Mouse (Mus musculus): ENCODE measurements around the gene Bcl11a.

Bcl11a gene

DNA sequence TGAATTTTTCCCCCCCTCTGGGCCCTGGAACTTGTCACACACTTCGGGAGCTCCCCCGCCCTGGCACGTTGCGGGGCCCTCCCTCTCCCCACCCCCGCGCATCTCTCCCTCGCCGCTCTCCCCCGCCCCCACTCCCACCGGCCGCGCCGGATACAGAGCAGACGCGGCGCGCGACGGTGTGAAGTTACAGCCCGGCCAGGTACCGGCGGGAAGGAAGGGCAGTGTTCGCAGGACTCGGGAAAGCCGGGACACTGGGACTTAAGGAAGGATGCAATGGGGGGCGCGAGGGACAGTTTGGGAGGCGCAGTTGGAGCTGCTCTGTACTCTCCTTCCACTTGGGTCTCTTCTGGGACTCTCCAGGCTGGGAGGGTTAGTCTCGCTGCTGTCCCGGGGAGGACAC is 2.7 kb downstream of the Bcl11a start:
- no peak for DNase-seq (ENCODE audit: low read depth)

DNA sequence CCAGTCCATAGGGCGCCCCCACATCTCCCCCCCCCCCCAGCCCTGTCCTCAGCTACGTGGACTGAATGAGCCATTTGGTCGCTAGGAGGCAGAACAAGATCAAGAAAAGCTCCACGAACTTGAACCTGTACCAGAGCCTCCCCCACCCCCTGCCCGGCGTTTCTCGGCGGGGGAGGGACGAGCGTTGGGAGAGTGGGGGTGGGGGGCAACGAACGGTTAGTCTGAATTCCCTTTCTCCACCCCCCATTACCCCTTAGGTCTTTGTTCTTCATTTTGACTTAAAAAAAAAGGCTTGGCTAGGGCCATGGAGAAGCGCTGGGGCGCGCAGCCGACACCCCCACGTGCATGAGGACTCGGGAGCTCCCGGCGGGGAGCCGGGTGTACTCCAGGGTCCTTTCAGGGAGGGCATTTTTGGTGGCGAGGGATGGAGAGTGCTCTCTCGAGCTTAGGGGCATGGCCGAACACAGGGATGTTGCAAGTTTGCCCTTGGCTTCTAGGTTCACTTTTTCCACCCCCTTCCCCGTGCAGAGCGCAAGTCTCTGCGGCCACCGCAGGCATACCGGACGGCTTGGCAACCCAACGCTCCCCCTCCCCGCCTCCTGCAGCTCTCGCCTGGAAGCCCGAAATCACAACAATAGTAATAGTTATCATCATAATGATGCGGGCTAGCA is 3.3 kb downstream of the Bcl11a start:
- no peak for DNase-seq (ENCODE audit: low read depth)

GRCm38 (mm10) chr11:24081687-24082384 is 4.0 kb downstream of the Bcl11a start:
- DNase-seq (ENCODE audit: low read depth): no peak

DNA sequence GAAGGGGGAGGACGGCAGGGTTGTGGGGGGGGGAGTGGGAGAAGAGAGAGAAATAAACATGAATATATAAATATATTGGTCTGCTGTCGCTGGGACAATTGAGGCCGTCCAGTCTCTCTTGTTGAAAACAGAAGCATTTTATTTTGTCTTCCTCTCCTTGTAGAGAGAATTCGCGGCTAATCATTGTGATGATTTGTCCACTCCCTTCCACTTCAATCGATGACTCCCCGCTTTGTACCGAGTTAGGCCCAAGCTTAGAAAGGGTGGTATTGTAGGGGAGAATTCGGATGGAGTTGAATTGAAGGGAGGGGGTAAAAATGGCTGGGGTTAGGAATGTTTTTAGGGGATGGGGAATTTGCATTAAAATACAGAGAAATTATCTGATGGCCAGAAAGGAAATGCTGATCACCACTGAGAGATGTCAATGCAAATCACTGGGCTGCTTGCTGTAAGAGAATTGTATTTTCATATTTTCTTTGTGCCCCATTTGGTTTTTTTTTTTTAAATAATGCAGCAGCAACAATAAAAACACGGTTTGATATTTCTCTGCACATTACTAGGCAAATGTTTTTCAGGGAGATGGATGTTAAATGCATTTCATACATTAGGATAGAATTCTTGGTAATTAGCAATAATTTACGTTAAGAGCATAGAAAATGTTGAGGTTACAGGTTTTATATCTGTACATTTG is 4.7 kb downstream of the Bcl11a start:
- no peak for DNase-seq (ENCODE audit: low read depth)

GRCm38 (mm10) chr11:24083076-24083405 is 5.2 kb downstream of the Bcl11a start:
- no peak for DNase-seq (ENCODE audit: low read depth)

GRCm38 (mm10) chr11:24083423-24083822 is 5.6 kb downstream of the Bcl11a start:
- no peak for DNase-seq (ENCODE audit: low read depth)

DNA sequence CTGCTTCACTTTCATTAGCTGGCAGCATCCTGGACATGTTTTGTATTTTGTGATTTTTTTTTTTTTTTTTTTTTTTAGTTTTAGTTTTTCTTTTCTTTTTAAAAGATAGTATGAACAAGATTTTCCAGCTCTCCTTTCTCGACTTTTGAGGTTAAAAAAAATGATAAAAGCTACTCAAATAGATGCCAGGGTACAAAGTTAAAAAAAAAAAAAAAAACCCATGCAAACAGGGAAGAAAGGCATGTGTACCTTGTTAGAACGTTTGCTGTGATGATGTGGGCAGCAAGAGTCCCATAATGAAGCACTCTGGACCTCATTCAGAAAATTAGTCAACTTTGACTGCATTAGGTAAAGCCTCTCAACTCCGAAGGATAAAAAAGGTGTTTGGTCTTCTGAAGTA is 6.2 kb downstream of the Bcl11a start:
- DNase-seq (ENCODE audit: low read depth): no peak

- no peak for DNase-seq (ENCODE audit: low read depth)
Measured at GRCm38 (mm10) chr11:24084590-24084989, 6.7 kb downstream of the Bcl11a start.

- DNase-seq (ENCODE audit: low read depth): no peak
Measured at GRCm38 (mm10) chr11:24085986-24086385, 8.1 kb downstream of the Bcl11a start.

- no peak for DNase-seq (ENCODE audit: low read depth)
Measured at GRCm38 (mm10) chr11:24087069-24087468, 9.2 kb downstream of the Bcl11a start.

DNA sequence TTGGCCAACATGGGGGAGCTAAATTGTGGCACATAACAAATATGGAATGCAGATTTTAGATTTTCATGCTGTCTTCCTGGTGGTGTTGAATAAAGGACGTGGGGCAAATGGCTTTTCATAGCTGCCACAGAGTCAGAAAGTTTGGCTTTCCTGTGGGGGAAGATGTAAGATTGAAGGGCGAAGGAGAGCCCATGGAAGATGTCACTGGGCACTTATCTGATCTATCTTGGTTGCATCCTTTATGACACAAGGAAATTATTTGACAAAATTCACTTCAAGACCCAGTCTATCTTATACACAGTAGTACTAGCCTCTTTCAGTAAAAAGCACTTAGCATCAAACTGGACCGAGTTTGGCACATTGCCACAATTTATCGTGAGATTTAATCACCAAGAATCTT is 12.6 kb downstream of the Bcl11a start:
- DNase-seq (ENCODE audit: low read depth): no peak

DNA sequence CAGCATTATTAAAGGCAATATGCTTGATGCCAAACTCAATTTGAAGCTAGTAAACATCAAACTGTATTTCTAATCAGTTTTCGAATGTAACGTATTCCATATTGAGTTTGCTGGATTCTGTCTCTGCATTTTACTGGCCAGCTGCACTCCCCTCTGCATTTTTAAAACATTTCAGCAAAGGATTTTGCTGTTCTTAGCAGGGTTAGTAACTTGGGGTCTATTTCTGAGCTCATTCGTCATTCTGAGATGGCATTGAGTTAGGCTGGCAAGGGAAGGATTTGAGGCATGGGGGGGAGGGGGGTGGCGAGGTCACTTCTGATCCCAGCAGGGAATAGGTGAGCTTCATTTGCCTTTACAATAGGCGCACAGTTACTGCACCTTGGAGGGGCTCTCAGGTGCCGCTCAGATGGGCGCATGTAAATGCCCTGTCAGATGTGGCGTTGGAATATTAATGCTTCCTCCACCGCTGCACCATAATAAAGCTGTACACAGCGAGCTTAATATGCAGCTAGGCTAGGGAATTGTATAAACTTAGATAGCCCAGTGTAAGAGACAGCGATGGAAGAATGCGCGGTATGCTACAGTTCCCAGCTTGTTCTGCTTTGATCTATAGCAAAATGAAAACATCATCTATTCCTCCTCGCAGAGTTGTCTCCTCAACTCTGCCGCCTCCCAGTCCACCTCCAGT is 13.7 kb downstream of the Bcl11a start:
- DNase-seq (ENCODE audit: low read depth): no peak

GRCm38 (mm10) chr11:24092618-24093017 is 14.8 kb downstream of the Bcl11a start:
- DNase-seq (ENCODE audit: low read depth): no peak

DNA sequence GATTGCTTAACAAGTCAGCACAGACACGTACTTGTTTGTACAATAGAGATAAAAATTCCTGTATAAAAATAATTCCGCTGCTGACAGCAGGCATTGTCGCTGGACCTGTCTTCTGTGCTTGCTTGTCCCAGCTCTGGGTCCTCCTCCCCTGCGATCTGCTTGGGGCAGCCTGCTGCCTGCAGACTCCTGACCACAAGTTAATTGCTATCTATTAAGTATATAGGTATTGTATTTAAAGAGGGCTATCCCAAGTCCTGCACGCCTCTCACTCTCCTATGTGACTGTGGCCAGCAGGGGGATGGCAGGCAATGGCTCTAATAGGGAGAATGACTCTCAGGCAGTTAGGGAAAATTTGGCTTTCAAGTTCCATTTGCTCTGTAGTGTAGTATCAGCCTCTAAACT is 16.2 kb downstream of the Bcl11a start:
- no peak for DNase-seq (ENCODE audit: low read depth)

- DNase-seq (ENCODE audit: low read depth): no peak
Measured at GRCm38 (mm10) chr11:24095236-24095635, 17.4 kb downstream of the Bcl11a start.

GRCm38 (mm10) chr11:24095656-24096353 is 17.9 kb downstream of the Bcl11a start:
- DNase-seq (ENCODE audit: low read depth): no peak

GRCm38 (mm10) chr11:24096483-24096882 is 18.6 kb downstream of the Bcl11a start:
- DNase-seq (ENCODE audit: low read depth): no peak

DNA sequence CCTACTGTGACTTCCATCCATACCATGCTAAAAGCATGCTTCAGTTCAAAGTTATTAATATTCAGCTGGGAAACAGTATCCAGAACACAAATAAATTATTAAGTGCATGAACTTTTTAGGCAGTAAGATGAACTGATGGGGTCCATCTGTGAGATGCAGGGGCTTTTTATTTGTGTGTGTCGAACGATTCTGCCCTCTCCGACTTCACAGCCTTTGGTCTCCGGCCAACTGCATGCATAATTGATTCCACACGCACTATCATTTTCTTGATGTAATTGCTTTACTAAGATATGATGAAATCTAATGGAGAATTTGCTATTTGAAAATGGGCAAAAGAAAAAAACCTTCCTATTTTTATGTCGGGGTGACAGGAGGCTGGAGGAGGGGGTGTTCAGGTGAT is 19.2 kb downstream of the Bcl11a start:
- no peak for DNase-seq (ENCODE audit: low read depth)

DNA sequence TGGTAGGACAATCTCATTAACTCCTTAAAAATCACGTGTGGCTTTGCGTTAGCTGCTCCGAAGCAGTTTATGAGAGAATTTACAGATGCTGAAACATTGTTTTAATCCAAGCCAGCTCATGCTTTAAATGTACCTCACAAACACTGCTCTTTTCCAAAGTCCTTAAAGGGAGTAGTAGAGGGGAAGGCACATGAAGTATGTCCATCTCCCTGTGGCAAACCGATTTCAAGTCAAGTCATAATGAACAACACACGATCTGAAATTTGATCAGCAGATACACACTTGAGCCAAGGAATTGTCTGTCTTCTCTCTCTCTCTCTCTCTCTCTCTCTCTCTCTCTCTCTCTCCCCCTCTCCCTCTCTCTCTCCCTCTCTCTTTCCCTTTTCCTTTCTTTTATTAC is 20.2 kb downstream of the Bcl11a start:
- no peak for DNase-seq (ENCODE audit: low read depth)

DNA sequence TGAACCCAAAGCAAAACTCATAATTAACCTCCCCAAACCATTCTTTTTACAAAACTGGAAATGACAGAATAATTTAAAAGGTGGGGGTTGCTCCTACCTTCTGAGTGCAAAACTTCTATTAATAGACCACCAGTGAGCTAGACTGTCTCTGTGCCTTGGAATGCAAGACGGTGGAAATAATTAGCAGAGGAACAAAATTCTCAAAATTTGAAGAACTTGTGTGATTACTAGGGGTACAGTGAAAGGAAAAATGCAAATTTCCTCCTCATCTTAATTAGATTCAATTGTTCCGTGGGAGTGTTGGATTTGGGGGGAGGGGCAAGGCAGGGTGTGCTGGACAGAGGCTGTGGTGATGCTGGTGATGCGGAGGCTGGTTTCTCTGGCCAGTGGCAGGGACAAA is 20.8 kb downstream of the Bcl11a start:
- no peak for DNase-seq (ENCODE audit: low read depth)

- no peak for DNase-seq (ENCODE audit: low read depth)
Measured at GRCm38 (mm10) chr11:24099215-24099614, 21.4 kb downstream of the Bcl11a start.

DNA sequence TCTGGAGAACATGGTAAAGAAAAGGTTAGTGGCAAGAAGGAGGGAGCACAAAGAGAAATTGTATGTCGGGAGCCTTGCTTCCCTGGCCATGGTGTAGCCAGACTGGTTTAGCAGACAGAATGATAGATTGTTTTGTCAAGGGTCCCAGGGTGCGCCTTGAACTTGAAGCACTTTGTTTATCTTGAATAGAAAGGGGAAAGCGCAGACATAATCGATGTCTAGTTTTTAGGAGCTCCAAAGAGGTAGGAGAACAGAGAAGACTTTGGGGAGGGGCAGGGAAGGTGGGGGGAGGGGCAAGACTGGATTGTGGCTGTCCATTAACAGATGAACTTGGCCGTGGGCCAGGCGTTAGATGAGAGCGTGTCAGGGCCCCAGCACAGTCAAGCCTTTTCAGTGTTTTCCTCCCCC is 22.0 kb downstream of the Bcl11a start:
- DNase-seq (ENCODE audit: low read depth): no peak

Data from fibroblast of lung, adult 2 months (primary cell).